Mouse (Mus musculus): ENCODE measurements around the gene Ear14.
"Not testable (repeated sequence)": the region's sequence is repeated elsewhere in the genome, so short reads cannot be mapped to it uniquely, and the experiment has no call there.

Ear14 gene

DNA sequence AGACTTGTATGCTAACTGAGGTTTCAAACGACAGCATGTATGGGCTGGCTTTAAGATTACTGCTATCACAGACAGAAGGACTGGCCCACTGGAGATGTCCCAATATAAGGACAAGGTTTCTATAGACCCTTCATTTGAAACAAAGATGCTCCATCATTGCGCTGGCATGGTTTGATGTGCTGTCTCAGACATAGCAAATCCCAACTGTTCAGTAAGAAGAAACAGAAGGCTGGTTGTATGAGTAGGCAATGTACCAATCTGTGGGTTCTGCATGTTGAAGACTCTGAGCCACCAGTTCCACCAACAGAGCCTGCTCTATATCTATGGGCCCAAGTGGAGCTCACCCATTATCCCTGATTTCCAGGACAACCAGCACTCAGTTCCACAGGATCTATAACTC lies at the start of gene Ear14:
Gene Ear14 (plus strand): TSS at position 277 of the 400 bp plus-strand sequence.
- TF ChIP-seq GATA4 (IDR thresholded peaks at IDR 0.05; ENCODE audit: insufficient replicate concordance, low read length), result no peak

DNA sequence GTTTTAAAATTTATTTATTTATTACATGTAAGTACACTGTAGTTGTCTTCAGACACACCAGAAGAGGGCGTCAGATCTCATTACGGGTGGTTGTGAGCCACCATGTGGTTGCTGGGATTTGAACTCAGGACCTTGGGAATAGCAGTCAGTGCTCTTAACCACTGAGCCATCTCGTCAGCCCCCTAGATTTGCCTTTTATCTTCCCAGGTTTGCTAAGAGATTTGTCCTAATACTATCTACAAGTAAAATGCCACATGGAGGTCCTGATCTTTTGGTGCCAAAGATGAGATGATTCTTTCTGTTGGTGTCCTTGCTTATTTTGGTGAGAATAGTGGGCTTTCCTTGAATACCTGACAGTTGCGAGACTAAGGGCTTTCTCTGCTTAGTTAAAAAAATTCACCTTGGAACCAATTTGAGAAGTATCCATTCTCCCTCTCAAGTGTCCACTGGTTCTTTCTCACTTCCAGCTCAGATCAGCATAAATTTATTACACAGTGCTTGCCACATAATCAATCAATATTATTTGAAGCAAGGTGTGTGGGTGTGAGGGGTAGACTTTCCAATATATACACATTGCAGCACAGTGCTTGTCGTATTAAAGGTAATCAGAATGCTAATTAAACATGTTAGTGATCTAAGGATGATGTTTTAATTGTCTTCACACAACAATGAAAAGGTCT lies 47.0 kb upstream of the Ear14 start:
- TF ChIP-seq GATA4 (IDR thresholded peaks at IDR 0.05; ENCODE audit: insufficient replicate concordance, low read length), result no peak

DNA sequence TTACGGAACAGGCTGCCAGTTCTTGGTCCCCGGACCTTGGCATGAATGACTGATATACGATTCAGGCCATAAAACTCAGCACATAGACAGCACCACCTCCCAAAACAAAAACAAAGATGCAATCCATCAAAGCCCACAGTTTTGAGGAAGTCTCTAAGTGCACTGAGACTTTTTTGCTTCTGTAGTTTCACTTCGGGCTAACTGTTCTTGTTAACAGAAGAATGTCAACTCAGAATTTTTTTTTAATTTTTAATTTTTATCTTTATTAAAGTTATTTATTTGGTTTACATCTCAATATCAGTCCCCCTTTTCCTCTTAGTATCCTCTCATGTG lies 46.5 kb upstream of the Ear14 start:
- TF ChIP-seq GATA4 (IDR thresholded peaks at IDR 0.05; ENCODE audit: insufficient replicate concordance, low read length), result no peak

DNA sequence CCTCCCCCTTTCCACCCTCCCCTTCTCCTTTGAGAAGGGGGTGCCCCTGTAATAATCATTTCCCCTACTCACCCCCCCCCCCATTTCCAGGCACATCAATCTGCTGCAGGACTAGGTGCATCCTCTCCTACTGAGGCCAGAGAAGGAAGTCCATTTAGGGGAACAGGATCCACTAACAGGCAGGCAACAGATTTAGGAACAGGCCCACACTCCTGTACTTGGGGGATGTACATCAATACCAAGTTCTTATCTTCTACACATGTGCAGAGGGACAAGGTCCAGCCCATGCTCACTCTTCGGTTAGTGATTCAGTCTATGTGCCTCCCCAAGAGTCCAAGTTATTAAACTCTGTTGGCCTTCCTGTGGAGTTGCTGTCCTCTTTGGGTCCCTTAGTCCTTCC lies 46.1 kb upstream of the Ear14 start:
- TF ChIP-seq GATA4 (IDR thresholded peaks at IDR 0.05; ENCODE audit: insufficient replicate concordance, low read length), result no peak

DNA sequence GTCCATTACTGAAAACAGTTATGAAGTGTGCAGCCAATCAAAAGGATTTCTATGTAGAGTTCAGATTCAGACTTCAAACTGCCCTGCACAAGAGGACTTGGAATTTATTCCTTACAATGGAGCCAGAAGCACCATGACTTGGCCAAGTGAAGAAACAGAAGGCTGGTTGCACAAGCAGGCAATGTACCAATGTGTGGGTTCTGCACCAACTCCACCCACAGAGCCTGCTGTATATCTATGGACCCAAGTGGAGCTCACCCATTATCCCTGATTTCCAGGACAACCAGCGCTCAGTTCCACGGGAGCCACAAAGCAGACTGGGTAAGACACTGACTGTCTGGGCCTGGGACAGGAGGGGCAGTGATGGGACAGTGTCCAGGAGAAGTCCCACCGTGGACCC lies 41.2 kb upstream of the Ear14 start, which contains the start of gene Rnase2b:
Gene Rnase2b (plus strand): TSS at position 285 of the 400 bp plus-strand sequence.
- TF ChIP-seq GATA4 (IDR thresholded peaks at IDR 0.05; ENCODE audit: insufficient replicate concordance, low read length), result not testable (repeated sequence)

DNA sequence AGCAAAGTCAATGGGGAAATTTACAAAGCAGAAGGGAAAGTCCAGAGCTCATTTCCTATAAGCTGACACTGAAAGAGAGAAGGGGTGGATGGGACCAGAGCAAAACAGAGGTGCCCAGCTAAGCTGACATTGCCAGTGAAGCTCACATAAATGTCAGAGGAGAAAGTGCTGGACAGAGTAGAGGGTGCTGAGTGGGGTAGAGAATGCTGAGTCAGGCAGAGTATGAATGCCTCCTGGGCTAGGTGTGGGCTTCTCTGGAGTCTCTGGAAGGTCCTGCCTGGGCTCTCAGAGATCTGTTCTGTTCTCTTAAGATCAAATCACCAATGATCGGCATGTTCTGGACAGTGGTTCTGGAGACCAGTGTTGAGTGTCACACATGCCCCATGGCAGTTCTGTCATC lies 37.8 kb upstream of the Ear14 start:
- no peak for TF ChIP-seq GATA4 (IDR thresholded peaks at IDR 0.05; ENCODE audit: insufficient replicate concordance, low read length)

DNA sequence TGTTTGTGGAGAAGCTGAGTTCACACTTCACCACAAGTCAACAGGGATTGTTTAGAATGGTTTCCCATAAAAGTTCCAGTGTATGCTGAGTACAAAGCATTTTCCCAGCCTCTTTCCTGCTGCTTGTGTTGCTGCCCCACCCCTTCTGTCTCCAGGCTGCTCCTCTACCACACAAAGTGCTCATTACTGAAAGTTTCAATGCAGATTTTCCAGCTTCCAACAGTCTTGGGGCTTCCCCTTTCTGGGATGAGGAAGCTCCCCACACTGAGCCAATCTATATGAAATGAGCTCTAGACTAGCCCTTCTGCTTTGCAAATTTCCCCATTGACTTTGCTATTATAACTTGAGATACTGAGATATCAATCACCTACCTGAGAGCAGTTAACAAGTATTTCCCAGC lies 37.1 kb upstream of the Ear14 start:
- TF ChIP-seq GATA4 (IDR thresholded peaks at IDR 0.05; ENCODE audit: insufficient replicate concordance, low read length), result no peak

DNA sequence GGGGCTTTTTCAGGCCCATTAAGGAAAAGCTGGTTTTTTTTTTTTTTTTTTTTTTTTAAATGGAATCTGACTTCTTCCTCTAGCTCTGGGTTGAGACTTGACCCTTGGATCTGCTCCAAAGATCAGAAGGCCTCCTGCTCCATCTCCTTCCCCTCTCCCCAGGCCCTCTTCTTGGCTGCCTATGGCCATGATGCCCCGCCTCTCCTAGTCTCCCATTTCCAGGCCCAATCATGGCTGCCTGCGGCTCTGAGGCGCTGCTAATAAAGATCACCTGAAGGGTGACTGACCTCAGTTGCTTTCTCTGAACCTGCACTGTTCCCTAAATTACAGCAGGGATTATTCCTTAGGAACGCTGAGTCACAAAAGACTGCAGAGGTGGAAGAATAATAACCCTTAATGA lies 29.3 kb upstream of the Ear14 start:
- no peak for TF ChIP-seq GATA4 (IDR thresholded peaks at IDR 0.05; ENCODE audit: insufficient replicate concordance, low read length)

DNA sequence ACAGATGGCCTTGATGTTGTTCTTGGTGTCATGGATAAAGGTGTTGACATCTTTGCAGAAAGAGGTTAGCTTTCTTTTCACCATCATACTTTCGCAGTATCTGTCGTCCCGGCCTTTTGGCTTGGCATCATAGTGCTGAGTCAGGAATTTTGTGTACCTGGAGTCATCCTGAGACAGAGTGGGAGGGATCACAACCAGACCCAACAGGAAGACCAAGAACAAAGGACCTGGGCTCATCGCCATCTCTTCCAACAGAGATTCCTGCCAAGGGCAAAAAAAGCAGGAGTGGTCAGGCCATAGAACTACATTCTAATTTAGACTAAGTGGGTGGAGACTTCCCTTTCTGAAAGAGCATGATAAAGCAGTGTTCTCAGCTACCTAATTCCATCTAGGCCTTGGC lies 7.5 kb upstream of the Ear14 start:
- TF ChIP-seq GATA4 (IDR thresholded peaks at IDR 0.05; ENCODE audit: insufficient replicate concordance, low read length), result no peak

DNA sequence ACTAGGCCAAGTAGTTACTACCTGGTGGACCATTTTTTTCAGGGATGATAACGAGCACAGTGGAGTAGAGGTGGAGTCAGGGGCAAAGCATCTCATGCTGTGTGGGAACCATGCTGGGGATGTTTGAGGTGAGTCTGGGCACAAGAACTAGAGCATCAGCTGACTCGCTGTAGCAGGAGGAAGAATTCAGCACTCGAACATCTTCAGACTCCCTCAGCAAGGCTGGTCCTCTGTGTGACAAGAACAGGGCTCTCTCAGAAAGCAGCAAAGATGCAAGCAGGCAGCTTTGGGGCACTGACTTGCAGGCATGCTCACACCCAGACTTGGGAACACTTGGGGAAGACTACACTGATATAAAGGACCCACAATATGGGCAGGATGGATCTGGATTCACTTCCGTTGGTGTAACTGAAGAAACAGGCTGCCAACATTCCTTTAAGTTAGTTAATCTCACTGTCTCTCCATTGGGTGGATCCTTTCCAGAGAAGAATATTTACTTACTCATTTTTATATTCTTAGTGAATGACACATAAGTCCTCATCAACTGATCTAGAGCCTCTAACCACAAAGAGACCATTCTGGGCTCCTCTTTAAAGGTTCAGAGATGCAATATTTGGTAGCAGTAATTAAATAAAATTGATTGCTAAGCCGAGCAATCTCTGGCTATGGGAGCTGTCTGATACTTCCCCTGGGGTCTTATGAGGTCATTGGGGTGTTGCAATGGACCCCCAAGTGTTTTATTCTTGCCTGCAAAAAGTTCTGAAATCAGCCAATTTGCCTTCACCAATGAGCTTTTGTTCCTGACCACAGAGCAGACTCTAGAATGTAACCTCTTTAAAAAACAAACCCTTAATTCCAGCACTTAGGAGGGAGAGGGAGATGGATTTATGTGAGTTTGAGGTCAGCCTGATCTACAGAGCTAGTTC lies 3.8 kb upstream of the Ear14 start, which contains the start of gene Ang2:
Gene Ang2 (minus strand): TSS at position 51 of the 926 bp plus-strand sequence.
- no peak for TF ChIP-seq GATA4 (IDR thresholded peaks at IDR 0.05; ENCODE audit: insufficient replicate concordance, low read length)

DNA sequence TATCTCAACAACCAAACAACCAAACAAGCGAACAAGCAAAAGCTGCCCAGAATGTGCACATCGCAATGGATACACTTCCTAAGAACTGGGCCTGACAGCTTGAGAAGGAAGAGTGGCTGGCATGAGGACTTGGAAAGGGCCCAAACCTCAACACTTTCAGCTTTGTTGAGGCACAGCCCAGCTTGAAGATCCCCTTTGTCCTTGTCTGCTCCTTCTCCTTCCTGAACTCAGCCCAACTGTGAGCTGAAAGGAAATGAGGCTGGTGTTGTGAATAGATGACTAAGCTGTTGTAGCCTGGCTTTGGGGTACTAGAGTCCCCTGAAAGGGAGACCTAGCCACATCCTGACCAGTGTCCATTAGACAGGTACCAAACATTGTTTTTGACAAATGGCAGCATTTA lies 3.1 kb upstream of the Ear14 start:
- TF ChIP-seq GATA4 (IDR thresholded peaks at IDR 0.05; ENCODE audit: insufficient replicate concordance, low read length), result no peak

DNA sequence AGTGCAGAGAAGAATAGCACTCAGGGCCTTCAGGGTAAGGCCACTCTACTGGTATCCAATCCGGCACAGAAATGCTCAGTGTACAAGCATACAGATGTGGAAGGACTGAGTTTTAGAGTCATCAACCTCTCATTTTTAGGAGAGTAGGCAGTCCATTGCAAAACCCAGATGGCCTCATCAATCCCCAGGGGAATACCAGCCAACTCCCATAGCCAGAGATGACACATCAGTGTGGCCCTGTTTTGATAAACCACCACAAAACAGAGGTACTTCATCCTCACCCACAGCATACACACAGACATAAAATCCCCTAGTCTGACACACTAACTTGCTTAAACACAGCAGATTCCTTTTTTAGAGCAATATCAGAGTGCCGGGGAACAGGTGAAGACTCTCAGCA lies 2.7 kb upstream of the Ear14 start:
- no peak for TF ChIP-seq GATA4 (IDR thresholded peaks at IDR 0.05; ENCODE audit: insufficient replicate concordance, low read length)

DNA sequence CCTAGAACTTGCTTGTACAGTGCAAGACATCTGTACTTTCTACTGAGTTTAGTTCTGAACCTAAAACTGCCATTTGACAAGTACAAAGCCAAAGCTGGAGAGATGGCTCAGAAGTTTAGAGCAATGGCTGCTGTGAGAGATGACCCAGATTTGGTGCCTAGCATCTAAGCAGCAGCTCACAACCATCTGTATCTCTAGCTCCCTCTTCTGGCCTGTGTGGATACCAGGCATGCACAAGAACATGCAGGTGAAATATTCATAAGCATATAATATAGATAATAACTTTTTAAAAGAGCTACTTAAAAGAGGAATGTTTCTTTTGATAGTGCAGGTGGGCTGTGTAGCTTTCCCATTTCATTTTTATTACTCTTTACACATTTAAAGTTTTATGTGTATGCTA lies 37.7 kb downstream of the Ear14 start:
- no peak for TF ChIP-seq GATA4 (IDR thresholded peaks at IDR 0.05; ENCODE audit: insufficient replicate concordance, low read length)

DNA sequence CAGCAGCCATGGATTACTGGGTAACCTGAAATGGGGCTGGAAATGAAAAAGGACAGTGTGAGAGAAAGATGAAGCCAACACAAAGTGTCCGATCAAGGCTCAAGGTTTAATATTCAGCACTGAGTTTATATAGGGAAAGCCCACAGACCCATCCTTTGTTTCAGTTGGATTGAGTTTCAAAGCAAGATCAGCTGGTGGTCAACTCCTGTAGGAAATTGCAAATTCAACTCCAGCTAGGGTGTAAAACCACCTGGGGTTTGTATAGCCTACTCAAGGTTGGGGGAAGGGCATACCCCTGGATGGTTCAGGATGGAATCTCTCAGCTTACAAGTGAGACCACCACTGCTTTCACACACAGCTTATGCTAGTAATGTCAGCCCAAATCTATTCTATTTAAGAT lies 44.5 kb downstream of the Ear14 start:
- no peak for TF ChIP-seq GATA4 (IDR thresholded peaks at IDR 0.05; ENCODE audit: insufficient replicate concordance, low read length)

DNA sequence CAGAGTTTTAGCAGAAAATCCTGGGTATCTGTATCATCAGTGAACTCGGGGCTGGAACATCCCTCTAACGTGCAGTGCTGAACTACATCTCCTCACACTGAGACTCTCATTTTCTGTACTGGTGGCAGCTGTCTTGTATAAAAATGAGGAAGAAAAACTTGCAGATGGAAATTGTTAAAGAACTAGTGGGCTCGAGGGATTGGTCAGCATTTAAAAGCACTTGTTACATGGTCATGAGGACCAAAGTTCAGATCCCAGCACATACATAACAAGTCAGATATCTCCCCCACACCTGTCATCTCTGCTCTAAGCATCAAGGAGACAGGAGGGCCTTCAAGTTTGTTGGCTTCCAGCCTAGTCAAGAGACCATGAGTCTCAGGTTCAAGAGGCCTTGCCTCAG lies 47.2 kb downstream of the Ear14 start:
- TF ChIP-seq GATA4 (IDR thresholded peaks at IDR 0.05; ENCODE audit: insufficient replicate concordance, low read length), result no peak

DNA sequence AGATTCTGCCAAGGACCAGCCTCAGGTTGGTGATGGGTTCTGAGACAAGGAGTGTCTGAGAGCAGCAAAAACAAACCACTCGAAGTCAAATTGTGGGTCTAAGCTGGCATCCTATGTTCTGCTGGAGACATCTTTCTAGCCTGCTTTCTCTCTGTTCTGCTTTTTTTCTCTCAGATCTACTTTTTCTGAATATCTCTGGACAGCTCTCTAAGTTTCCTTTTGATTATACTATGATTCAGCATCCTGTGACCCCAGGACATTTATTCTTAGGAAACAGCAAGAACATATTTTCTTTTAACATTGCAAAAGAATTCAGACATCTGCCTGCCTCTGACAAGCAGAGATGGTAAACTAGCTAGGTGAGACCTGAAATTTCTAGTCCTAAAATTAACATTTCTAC lies 50.4 kb downstream of the Ear14 start:
- no peak for TF ChIP-seq GATA4 (IDR thresholded peaks at IDR 0.05; ENCODE audit: insufficient replicate concordance, low read length)

All from liver, adult (tissue).